Mouse (Mus musculus): ENCODE data around the gene Phgr1. TPM values are rescaled to one million over a fixed set of nuclear protein-coding genes. Genes with fewer than 3 reads are reported as not detected.

Gene Phgr1
- polyA plus RNA-seq, 1 experiment = 2.3 TPM

DNA sequence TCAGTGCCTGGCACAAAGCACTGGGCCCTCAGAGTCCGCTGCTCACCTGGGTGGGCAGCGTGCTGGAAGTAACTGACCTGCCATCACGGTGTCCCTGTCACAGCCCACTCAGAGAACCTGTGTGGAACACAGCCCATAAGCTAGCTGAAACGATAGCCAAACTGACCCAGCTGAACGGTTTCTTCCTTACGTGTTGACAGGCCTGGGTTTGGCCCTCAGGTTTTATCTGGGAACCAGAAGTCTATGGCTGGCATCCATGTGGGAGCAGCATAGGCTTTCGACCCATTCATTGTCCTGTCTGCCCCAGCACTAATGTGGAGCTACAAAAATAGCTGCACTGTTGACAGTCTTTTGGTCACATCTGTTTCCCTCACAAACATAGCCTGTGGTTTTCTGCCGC lies 22.1 kb upstream of the Phgr1 start:
- DNase-seq (ENCODE audit: low read depth) = no peak

DNA sequence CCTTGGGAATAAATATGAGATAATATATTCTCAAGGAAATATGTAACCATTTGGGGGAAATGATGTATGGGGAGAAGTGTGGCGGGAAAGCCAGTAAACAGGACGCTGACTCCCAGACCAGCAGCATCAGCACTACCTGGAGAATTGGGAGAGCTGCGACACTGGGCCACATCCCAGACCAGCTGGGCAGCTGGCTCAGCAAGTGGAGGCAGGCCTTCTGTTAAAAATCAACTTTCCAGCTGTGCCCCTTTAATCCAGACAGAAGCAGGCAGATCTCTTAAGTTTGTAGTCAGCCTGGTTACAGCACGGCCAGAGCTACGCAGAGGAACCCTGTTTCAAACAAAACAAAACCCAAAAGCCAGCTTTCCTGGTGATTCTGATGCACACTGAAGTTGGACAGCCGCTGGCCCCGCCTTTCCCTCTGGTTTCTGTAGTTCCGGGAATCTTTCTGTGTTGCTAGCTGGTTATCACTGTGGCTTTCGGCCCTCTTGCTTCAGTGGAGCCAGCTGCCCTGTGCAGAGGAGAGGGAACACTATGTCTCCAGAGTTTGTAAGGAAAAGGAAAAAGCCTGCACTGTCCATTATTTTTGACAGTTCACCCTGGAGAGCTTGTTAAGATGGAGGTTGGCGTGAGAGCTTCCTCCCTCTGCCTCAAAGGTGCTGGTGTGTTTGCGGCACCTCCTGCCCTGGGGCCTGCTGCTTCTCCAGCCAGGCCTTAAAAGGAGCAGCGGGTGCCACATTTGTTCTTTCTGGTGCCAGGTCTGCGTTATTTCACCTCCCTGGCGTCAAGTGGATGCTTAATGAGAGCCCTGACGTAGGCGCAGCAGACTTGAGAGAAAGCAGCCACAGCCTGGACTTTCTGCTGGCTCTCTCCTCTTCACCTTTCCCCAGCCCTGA lies 20.4 kb upstream of the Phgr1 start:
- DNase-seq (ENCODE audit: low read depth) = no peak

GRCm38 (mm10) chr2:118752792-118753108 lies 19.8 kb upstream of the Phgr1 start:
- DNase-seq (ENCODE audit: low read depth) = no peak

GRCm38 (mm10) chr2:118754143-118754542 lies 18.4 kb upstream of the Phgr1 start:
- DNase-seq (ENCODE audit: low read depth) = no peak

- no peak for DNase-seq (ENCODE audit: low read depth)
Observed at GRCm38 (mm10) chr2:118755407-118755806, 17.2 kb upstream of the Phgr1 start.

DNA sequence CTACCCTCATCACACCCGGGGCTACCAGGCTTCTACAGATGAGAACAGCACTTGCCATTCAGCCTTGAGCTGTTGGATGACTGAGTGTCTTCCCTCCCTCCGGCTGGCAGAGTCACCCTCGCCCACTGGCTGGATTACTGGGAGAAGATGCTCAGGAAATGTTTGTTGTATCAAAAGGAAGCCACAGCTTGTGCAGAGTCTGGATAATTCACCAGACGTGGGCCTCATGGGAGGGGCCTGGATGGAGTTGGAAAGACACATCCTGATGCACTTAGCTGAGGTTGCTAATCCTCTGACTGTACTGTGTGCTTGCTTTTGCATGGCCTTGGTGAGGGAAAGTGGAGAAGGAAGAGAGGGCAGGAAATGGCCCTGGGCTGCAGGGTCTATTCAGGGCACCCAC lies 16.5 kb upstream of the Phgr1 start:
- DNase-seq (ENCODE audit: low read depth) = no peak

DNA sequence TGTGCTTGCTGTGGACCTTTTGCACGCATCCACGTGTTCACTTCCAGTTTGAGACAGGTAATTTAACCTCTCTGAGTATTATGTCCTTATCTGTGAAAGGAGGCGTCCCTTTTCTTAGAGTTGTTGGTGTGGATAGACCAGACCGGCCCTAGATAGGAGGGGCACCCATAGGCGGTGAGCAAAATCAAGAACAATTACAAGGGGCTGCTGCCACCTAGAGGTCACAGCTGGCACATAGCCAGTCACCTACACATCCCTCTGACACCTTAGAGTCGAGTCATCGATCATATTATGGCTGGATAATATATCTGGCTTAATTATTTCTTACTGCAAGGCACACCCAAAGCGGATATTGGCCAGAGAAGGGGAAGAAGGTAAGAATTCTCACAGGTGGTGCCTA lies 12.7 kb upstream of the Phgr1 start:
- DNase-seq (ENCODE audit: low read depth) = no peak

DNA sequence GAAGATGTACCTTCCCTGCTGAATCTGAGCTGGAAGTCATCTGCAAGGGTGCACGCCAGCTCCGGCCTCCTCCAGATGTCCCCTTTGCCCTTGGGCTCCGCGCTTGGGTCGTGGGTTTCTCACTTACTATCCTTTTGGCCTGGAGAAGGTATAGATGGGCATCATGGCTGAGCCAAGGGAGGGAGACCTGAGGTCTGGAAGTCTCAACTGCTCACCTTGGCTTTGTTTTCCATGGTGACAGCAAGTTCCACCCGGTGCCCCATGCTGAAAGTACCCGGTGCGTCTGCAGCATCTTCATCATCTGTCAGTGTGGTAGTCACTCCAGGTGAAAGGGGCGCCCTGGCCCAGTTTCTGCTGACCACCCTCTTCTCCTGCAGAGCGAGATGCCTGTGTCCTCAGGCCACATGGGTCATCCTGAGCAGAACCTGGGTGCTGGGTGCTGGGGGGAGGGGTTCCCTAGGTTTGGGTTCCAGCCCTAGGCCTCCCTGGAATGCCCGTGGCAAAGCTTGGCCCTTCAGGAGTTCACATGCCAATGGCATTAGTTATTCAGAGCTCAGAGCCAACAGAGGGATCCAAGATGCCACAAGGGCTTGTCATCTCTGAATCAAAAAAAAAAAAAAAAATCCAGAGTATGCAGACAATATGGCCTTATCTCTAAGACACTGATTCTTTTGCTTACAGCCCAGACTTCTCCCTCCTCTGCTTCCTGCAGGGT lies 12.1 kb upstream of the Phgr1 start:
- DNase-seq (ENCODE audit: low read depth) = no peak

- no peak for DNase-seq (ENCODE audit: low read depth)
Observed at GRCm38 (mm10) chr2:118761358-118761757, 11.2 kb upstream of the Phgr1 start.

DNA sequence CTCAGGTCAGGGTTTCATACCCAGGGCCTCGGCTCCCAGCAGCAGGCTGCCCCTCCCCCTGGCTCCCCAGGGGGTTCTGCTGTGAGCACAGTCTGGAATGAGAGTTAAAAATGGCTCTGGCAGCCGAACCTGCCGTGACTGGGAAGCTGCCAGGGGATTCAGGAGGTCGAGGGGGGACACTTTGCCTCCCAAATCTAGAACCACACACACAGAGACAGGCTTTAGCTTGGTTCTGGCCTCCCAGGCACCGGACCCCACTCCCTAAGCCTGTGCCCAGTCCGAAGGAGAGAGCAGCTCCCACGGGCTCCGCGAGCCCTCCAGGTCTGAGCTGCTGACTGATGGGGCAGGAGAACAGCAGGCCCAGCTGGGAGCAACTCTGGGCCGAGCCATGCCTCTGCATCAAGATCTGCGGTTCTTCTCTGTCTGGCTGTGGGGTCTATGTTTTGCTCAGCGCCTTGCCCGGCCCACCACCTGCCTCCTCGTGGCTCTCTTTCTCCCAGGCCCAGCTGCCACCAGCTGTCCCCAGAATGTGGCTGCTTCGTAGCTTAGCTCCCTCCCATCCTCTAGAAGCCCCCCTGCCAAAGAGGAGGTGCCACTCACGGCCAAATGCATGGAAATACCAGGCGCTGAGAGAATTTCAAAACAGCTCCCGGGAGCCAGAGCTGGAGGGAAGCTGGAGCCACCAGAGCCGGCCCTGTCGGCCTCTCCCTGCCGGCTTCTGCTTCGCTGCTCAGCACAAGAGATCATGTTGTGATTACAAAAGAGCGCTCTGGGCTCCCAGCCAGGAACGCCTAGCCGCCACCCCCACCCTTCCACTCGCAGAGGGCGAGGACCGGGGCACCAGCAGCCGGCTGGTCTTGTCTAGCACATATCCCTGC lies 10.4 kb upstream of the Phgr1 start, which contains the start of gene Ccdc9b:
Gene Ccdc9b, minus strand, starts transcription at position 756 of the 878 bp plus-strand sequence.
- no peak for DNase-seq (ENCODE audit: low read depth)

GRCm38 (mm10) chr2:118762784-118763148 lies 9.8 kb upstream of the Phgr1 start:
- no peak for DNase-seq (ENCODE audit: low read depth)

DNA sequence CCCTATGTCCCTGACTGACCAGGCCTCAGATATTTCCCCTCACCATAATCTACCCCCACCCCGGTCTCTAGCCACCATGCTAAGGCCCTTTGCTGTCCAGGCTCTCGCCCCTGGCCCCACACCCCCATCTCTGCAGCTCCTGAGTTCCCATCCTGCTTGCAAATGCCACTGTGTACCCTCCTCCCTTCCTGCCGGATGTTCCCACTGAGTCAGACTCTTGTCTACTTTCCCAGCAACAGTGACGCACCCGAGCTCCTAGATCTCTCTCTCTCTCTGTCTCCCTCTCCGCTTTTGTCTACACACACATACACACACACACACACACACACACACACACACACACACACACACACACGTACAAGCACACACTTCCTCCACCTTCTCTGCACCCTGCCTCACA lies 9.1 kb upstream of the Phgr1 start:
- DNase-seq (ENCODE audit: low read depth) = no peak

- DNase-seq (ENCODE audit: low read depth) = no peak
Observed at GRCm38 (mm10) chr2:118764094-118764831, 8.3 kb upstream of the Phgr1 start.

DNA sequence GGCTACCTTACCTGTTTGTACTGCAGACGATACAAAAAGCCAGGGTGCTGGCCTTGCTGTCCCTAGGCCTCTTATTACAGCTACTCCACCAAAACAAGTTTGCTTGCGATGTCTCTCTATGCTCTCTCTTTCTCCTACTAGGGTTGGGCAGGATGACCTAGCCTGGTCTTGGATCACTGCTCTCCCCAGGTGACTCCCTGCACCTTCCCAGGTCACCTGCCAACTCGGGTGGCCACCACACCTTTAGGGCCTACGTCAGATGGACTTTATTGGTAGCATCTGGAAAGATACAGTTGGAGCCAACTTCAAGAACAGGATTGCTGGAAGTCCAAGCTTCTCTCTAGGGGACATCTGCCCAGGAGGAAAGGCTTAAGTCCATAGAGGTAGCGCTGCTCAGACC lies 7.7 kb upstream of the Phgr1 start:
- no peak for DNase-seq (ENCODE audit: low read depth)

DNA sequence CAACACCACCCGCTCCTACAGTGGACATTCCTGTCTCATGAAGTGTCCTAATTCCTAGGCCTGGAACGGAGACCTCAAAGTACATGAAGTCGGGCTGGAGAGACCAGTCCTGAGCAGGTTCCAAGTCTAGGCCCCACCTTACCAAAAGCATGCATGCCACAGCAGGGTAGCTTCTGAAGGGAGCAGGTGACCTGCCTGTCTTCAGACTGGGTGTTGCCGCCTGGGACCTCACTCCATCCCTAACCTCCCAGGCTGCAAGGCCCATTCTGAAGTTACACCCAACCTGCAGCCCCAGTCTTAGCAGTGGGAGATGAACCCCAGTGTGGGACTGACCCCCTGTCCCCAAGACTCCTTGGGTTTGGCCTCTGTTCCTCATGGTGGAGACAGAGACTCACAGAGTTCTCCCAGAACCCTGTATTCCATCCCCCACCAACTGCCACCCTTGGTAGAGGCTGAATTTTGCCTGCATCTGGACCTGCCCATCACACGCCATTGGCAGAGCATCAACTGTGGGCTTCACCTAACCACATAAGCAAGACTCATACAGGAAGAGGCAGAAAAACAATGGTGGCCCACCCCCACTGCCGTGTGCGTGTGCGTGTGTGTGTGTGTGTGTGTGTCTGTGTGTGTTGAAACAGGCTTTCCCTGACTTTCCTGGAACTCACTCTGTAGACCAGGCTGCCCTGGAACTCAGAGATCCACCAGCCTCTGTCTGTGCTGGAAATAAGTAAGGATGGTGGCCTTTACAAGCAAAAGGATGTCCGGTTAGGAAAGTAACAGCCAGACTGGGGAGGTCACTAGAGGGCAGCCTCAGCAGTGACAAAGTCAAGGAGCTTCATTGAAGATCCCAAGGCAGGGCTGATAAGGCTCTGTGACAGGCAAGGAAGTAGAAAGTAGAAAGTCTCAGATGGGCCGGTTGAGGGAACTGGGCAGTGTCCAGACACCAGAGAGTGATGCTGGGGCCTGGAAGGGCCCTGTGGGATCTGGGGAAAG lies 6.2 kb upstream of the Phgr1 start:
- no peak for DNase-seq (ENCODE audit: low read depth)

GRCm38 (mm10) chr2:118774536-118774935 lies 2.0 kb downstream of the Phgr1 start:
- no peak for DNase-seq (ENCODE audit: low read depth)

DNA sequence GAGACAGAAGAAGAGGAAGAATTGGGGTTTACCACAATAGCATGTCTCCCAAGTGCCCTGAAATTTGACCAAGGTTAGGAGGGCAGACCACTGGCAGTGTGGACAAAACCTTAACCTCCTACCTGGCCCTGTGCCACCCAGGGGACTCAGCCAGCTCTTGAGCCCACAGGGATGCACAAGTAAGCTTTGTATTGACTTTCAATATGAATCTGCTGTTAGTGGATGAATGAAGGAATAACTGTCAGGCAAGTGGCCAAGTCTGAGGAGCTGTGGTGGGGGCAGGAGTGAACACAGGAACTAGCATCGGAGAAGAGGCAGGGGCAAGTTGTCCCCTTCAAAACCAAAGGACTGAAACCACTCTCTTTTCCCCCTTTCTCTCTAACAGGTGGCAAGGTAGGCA lies 2.8 kb downstream of the Phgr1 start:
- DNase-seq (ENCODE audit: low read depth) = no peak

- no peak for DNase-seq (ENCODE audit: low read depth)
Observed at GRCm38 (mm10) chr2:118775846-118776245, 3.3 kb downstream of the Phgr1 start.

DNA sequence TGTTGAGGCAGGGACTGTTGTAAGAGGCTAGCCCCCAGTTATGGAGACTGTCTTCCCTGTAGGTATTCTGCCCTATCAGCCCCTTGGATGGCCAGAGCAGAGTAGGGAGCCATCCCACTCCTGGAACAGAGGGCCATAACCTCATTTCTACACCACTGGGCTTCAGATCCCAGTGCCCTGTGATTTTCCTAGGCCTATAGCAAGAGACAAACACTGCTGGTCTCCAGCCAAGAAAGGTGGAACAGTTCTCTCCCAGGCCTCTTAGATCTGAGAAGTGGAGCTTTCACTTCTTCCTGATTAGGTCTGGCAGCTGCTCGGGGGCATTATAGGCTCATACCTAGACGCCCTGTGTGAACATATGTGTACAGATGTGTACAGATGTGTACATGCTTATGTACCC lies 3.7 kb downstream of the Phgr1 start:
- DNase-seq (ENCODE audit: low read depth) = no peak

GRCm38 (mm10) chr2:118778418-118778817 lies 5.8 kb downstream of the Phgr1 start:
- DNase-seq (ENCODE audit: low read depth) = no peak

Measured in gonadal fat pad, adult 2 months (tissue).